In the genomic region with DNA sequence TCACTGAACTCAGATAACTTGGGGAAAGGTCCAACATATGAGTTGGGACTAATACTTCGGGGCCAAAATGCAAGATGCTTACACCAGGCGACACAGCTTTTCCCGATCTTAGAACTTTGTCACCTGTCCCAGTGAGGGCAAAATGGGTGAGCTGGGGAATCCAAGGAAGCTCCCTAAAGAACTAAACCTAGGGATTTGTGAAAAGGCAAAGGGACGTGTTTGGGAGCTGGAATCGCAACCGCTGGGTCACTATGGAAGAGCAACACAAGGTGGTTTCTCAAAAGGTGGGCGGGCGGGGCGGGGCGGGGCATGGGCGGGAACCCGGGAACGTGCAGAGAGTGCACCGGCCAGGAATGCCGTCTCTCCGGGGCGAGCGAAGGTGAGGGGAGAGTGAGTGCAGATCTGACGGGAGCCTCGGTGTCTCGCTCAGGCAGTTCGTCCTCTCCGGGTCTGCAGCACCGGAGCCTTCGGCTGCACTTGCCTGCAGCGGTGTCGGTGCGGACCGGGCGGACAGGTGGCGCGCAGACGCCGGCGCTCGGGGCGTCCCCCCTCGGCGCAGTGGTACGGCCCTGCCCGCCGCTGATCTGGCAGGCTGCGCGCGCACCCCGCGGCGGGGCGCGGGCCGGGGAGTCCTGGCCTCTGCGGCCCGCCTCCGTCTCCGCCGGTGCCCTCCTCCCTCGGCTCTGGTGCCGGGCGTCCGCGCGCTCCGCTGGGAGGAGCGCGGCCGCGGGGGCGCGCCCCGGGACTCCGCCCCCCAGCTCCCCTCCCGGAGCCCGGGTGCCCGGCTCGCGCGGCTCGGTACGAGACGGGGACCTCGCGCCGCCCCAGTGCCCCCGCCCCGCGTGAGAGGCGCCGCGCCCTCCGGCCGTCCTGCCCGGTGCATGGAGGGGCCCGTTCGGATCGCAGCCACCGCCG, we compare ENCODE assay signal across 8 mouse cellular contexts. TPM values are rescaled to one million over a fixed set of nuclear protein-coding genes. Genes with fewer than 3 reads are reported as not detected.
A peak's percentile ranks its signal among the peaks of the same experiment; 100 is the strongest.
DNase-seq lines count a peak whose midpoint lies in the region; ATAC-seq and TF ChIP-seq lines count a peak whose summit lies in the region.

A gene (plus strand): TSS at position 324 of the 915 bp plus-strand sequence.

- no peaks in the 10 kb centered on the region for H3K4me1 ChIP-seq in bone marrow, adult 2 months (ENCODE audit: control insufficient read depth, insufficient read depth, low read length)
- peaks cover 14% of the 10 kb centered on the region for H3K4me1 ChIP-seq in embryonic facial prominence, embryonic 14.5 days (ENCODE audit: control insufficient read depth, insufficient read depth, low read length)
- peaks cover 30% of the 10 kb centered on the region for H3K4me1 ChIP-seq in limb, embryonic 13.5 days
- peaks cover 30% of the 10 kb centered on the region for H3K4me1 ChIP-seq in midbrain, embryonic 15.5 days

- H3K27ac ChIP-seq in bone marrow, adult 2 months (ENCODE audit: control insufficient read depth, insufficient read depth, low read depth, low read length, poor library complexity): peak within 1 kb of the TSS; percentile 85
- peak within 1 kb of the TSS; percentile 95 for H3K27ac ChIP-seq in embryonic facial prominence, embryonic 14.5 days (replicated peaks; ENCODE audit: low read depth, low read length)
- H3K27ac ChIP-seq in limb, embryonic 13.5 days: peak within 1 kb of the TSS; percentile 99
- H3K27ac ChIP-seq in midbrain, embryonic 15.5 days: peak within 1 kb of the TSS; percentile 98

- H3K4me3 ChIP-seq in bone marrow, adult 2 months (replicated peaks; ENCODE audit: control insufficient read depth, low read depth, low read length): peak within 1 kb of the TSS; percentile 92
- peak within 1 kb of the TSS; percentile 83 for H3K4me3 ChIP-seq in embryonic facial prominence, embryonic 14.5 days (ENCODE audit: low read depth, low read length)
- peak within 1 kb of the TSS; percentile 99 for H3K4me3 ChIP-seq in limb, embryonic 13.5 days
- H3K4me3 ChIP-seq in midbrain, embryonic 15.5 days: peak within 1 kb of the TSS; percentile 99

- under 1% methylated on average over 90 of the region's 97 CpGs for WGBS in bone marrow, adult 2 months
- under 1% methylated on average over 22 of the region's 97 CpGs for WGBS in embryonic facial prominence, embryonic 14.5 days
- under 1% methylated on average over 63 of the region's 97 CpGs for WGBS in limb, embryonic 13.5 days
- under 1% methylated on average over 75 of the region's 97 CpGs for WGBS in midbrain, embryonic 15.5 days

- H3K9ac ChIP-seq in embryonic facial prominence, embryonic 14.5 days (ENCODE audit: low read depth, low read length): peak within 1 kb of the TSS; percentile 92
- H3K9ac ChIP-seq in limb, embryonic 13.5 days: peak within 1 kb of the TSS; percentile 100
- H3K9ac ChIP-seq in midbrain, embryonic 15.5 days: peak within 1 kb of the TSS; percentile 99

- no peaks in the 10 kb centered on the region for H3K36me3 ChIP-seq in embryonic facial prominence, embryonic 14.5 days (ENCODE audit: control insufficient read depth, insufficient read depth, low read length)
- H3K36me3 ChIP-seq in limb, embryonic 13.5 days: no peaks in the 10 kb centered on the region
- H3K36me3 ChIP-seq in midbrain, embryonic 15.5 days (replicated peaks): no peaks in the 10 kb centered on the region

- no peaks in the 10 kb centered on the region for H3K27me3 ChIP-seq in embryonic facial prominence, embryonic 14.5 days (replicated peaks; ENCODE audit: control insufficient read depth, insufficient read depth, low read length)
- no peaks in the 10 kb centered on the region for H3K27me3 ChIP-seq in limb, embryonic 13.5 days
- peaks cover 17% of the 10 kb centered on the region; the same call in 1 of the 2 replicates for H3K27me3 ChIP-seq in midbrain, embryonic 15.5 days (replicated peaks)

- 0 out of 2 replicates have a peak, but pooled peaks have one; percentile 17 for TF ChIP-seq POLR2A in bone marrow, adult 2 months (IDR thresholded peaks at IDR 0.05; ENCODE audit: borderline replicate concordance, control insufficient read depth, low read depth, low read length)

- DNase-seq in B cell, adult 2 months: peak; percentile 82 to 87
- DNase-seq in embryonic facial prominence, embryonic 14.5 days (ENCODE audit: low spot score): peak; percentile 97
- DNase-seq in heart, adult 8-10 months (ENCODE audit: low spot score): peak; percentile 83
- peak; percentile 93 for DNase-seq in kidney, adult 9 months
- peak; percentile 77 to 91 for DNase-seq in spleen, postnatal 10 days (ENCODE audit: low spot score in 2 of 2)

- H3K9me3 ChIP-seq in embryonic facial prominence, embryonic 14.5 days (ENCODE audit: control insufficient read depth, low read length): no peaks in the 10 kb centered on the region
- H3K9me3 ChIP-seq in limb, embryonic 13.5 days: no peaks in the 10 kb centered on the region
- no peaks in the 10 kb centered on the region for H3K9me3 ChIP-seq in midbrain, embryonic 15.5 days

- peak within 1 kb of the TSS; percentile 76 for H3K4me2 ChIP-seq in embryonic facial prominence, embryonic 14.5 days (ENCODE audit: low read depth, low read length)
- peak within 1 kb of the TSS; percentile 69 for H3K4me2 ChIP-seq in limb, embryonic 13.5 days (replicated peaks)
- peak within 1 kb of the TSS; percentile 65 for H3K4me2 ChIP-seq in midbrain, embryonic 15.5 days

- no peak for TF ChIP-seq CTCF in bone marrow, adult 2 months (IDR thresholded peaks at IDR 0.05; ENCODE audit: control insufficient read depth, insufficient read depth, low read length)

- ATAC-seq in embryonic facial prominence, embryonic 14.5 days (ENCODE audit: low read depth): peak; percentile 94
- peak; percentile 94 for ATAC-seq in limb, embryonic 13.5 days (ENCODE audit: low FRiP score, low read depth)
- peak; percentile 93 for ATAC-seq in midbrain, embryonic 15.5 days (replicated peaks)

RNA-seq across cellular contexts. Expression of the gene that starts here (rescaled TPM):
- polyA plus RNA-seq in bone marrow, adult 2 months (2011; ENCODE audit: insufficient read depth, insufficient read length, low replicate concordance, missing spikeins): 0.66 and 2.8 TPM in 2 replicates
- polyA plus RNA-seq in embryonic facial prominence, embryonic 14.5 days (2014; fragmentation: Nextera tagmentation; extraction: Ambion mirVana): 15.8 and 19.7 TPM in 2 replicates
- total RNA-seq in heart, adult 8-10 months (2022): 10 to 100 TPM in 2 of 4 experiments, 1 to 10 TPM in 2; 8.3 to 11.3 (median 10.3) TPM
- 37.0 and 37.6 TPM in 2 replicates for polyA plus RNA-seq in limb, embryonic 13.5 days (2015; fragmentation: Nextera tagmentation; extraction: Ambion mirVana)
- 4.0 and 6.2 TPM in 2 replicates for polyA plus RNA-seq in midbrain, embryonic 15.5 days (2015; fragmentation: Nextera tagmentation; extraction: Ambion mirVana)

Comparison
In these comparisons a context has a peak if more than half of its experiments do, and no peak if none do; other contexts are left out.
1. Peak in every context shown above with its lines: DNase-seq, ATAC-seq, H3K4me3 ChIP-seq and H3K27ac ChIP-seq.